Mouse (Mus musculus): ENCODE results near the gene Lmbrd2.

GRCm38 (mm10) chr15:9114599-9114998 is 25.8 kb upstream of the Lmbrd2 start:
- TF ChIP-seq CTCF (IDR thresholded peaks at IDR 0.05; ENCODE audit: control insufficient read depth, insufficient read depth, insufficient replicate concordance, low read depth, low read length), result no peak
- TF ChIP-seq POLR2A (IDR thresholded peaks at IDR 0.05; ENCODE audit: control insufficient read depth, low read depth, low read length), result no peak

All from testis, adult 2 months (tissue).